Mouse (Mus musculus) heart, embryonic 13.5 days (tissue): ENCODE results near the gene Rhot2. TPM values are rescaled to one million over a fixed set of nuclear protein-coding genes. Genes with fewer than 3 reads are reported as not detected.

Experiments used
- ATAC-seq: fragments of 200-750 bp; cut with Nextera tagmentation; 2 replicates; pipeline ENCODE4 v1.8.0; 2017; ENCODE audit warnings: moderate TSS enrichment; ENCODE audit not compliant: insufficient number of reproducible peaks, low FRiP score, low TSS enrichment; ENCODE audit errors: extremely low read depth
- H3K27ac ChIP-seq: fragments of 300-500 bp; sonication (generic); replicated peaks from 2 replicates; pipeline ENCODE4 v1.5.1; 2015; ENCODE audit warnings: moderate library complexity, mild to moderate bottlenecking, inconsistent platforms
- H3K27me3 ChIP-seq: fragments of 300-500 bp; sonication (generic); replicated peaks from 2 replicates; pipeline ENCODE4 v1.6.1; 2015; ENCODE audit warnings: mild to moderate bottlenecking, inconsistent platforms
- H3K36me3 ChIP-seq: fragments of 300-500 bp; sonication (generic); 2 replicates; pipeline ENCODE4 v1.6.1; 2015; ENCODE audit warnings: mild to moderate bottlenecking, inconsistent platforms
- H3K4me1 ChIP-seq: fragments of 300-500 bp; sonication (generic); 2 replicates; pipeline ENCODE4 v1.6.1; 2015; ENCODE audit warnings: inconsistent platforms
- H3K4me2 ChIP-seq: fragments of 300-500 bp; sonication (generic); 2 replicates; pipeline ENCODE4 v1.6.1; 2015; ENCODE audit warnings: inconsistent platforms, mild to moderate bottlenecking, moderate library complexity
- H3K4me3 ChIP-seq: fragments of 300-500 bp; sonication (generic); 2 replicates; pipeline ENCODE4 v1.5.1; 2015; ENCODE audit warnings: moderate library complexity, mild to moderate bottlenecking, inconsistent platforms
- H3K9ac ChIP-seq: fragments of 300-500 bp; sonication (generic); 2 replicates; pipeline ENCODE4 v1.6.1; 2015; ENCODE audit warnings: inconsistent platforms, mild to moderate bottlenecking, moderate library complexity
- H3K9me3 ChIP-seq: fragments of 300-500 bp; sonication (generic); 2 replicates; pipeline ENCODE4 v1.6.1; 2016; ENCODE audit warnings: inconsistent platforms
- WGBS: fragments of 180-500 bp; shearing (Covaris S2); methylation state at CpG from one replicate; pipeline ENCODE4 v1.1.7; 2015; ENCODE audit warnings: mixed read lengths; 5-methylcytosine and 5-hydroxymethylcytosine counted together
- polyA plus RNA-seq: library from polyadenylated mRNA; unstranded; fragments of >200 nt; fragmentation: Nextera tagmentation; extraction: Ambion mirVana; gene quantifications from 2 replicates; pipeline ENCODE4 v1.2.1, GENCODE M21; 2015

Gene Rhot2
- 18.3 and 22.1 TPM in 2 replicates for polyA plus RNA-seq

- peak within 1 kb of the TSS; percentile 88 for H3K27ac ChIP-seq
- no peaks in the 10 kb centered on the region for H3K9me3 ChIP-seq
- H3K4me1 ChIP-seq, result peaks cover 20% of the 10 kb centered on the region
- H3K27me3 ChIP-seq, result no peaks in the 10 kb centered on the region
- peak within 1 kb of the TSS; percentile 88 for H3K4me2 ChIP-seq
- 1% methylated on average over 21 of the region's 21 CpGs for WGBS
- ATAC-seq, result peak; percentile 86; the same call in 1 of the 2 replicates
- peaks cover 72% of the 10 kb centered on the region for H3K36me3 ChIP-seq
- peak within 1 kb of the TSS; percentile 84 for H3K4me3 ChIP-seq
- peak within 1 kb of the TSS; percentile 95 for H3K9ac ChIP-seq
Observed at GRCm38 (mm10) chr17:25844396-25844901, at the start of gene Rhot2. TSS of gene Rhot2 (minus strand) at chr17:25844851.

GRCm38 (mm10) chr17:25893975-25894617 is 49.4 kb upstream of the Rhot2 start:
- Histone ChIP-seq H3K4me1 (peaks cover 13% of the 10 kb centered on the region), H3K36me3 (peaks cover 18% of the 10 kb centered on the region), H3K9me3 (no peaks in the 10 kb centered on the region), H3K4me2 (no peak overlapping the region), H3K27me3 (no peaks in the 10 kb centered on the region), H3K9ac (no peak overlapping the region), H3K4me3 (no peak overlapping the region), H3K27ac (no peak overlapping the region)
- 30% methylated on average over 2 of the region's 2 CpGs for WGBS
- ATAC-seq, result no peak

- Histone ChIP-seq H3K4me1 (no peaks in the 10 kb centered on the region), H3K9me3 (no peaks in the 10 kb centered on the region), H3K9ac (no peak overlapping the region), H3K4me3 (no peak overlapping the region), H3K27me3 (no peaks in the 10 kb centered on the region), H3K27ac (no peak overlapping the region), H3K36me3 (peaks cover 50% of the 10 kb centered on the region), H3K4me2 (no peak overlapping the region)
- WGBS, result 84% methylated on average over 3 of the region's 3 CpGs
- no peak for ATAC-seq
Observed at GRCm38 (mm10) chr17:25888837-25889236, 44.2 kb upstream of the Rhot2 start.

GRCm38 (mm10) chr17:25887467-25887866 is 42.8 kb upstream of the Rhot2 start:
- Histone ChIP-seq H3K4me1 (no peaks in the 10 kb centered on the region), H3K9ac (no peak overlapping the region), H3K27me3 (no peaks in the 10 kb centered on the region), H3K27ac (no peak overlapping the region), H3K4me3 (no peak overlapping the region), H3K9me3 (no peaks in the 10 kb centered on the region), H3K36me3 (peaks cover 64% of the 10 kb centered on the region), H3K4me2 (no peak overlapping the region)
- no peak for ATAC-seq
- WGBS, result 78% methylated on average over 10 of the region's 10 CpGs

GRCm38 (mm10) chr17:25886806-25887205 is 42.2 kb upstream of the Rhot2 start:
- Histone ChIP-seq H3K9ac (no peak overlapping the region), H3K4me1 (peaks cover under 1% of the 10 kb centered on the region; the same call in 1 of the 2 replicates), H3K9me3 (no peaks in the 10 kb centered on the region), H3K27ac (no peak overlapping the region), H3K27me3 (no peaks in the 10 kb centered on the region), H3K4me3 (no peak overlapping the region), H3K4me2 (no peak overlapping the region), H3K36me3 (peaks cover 69% of the 10 kb centered on the region)
- no peak for ATAC-seq

- Histone ChIP-seq H3K4me2 (no peak overlapping the region), H3K4me1 (peaks cover 11% of the 10 kb centered on the region), H3K27me3 (no peaks in the 10 kb centered on the region), H3K4me3 (no peak overlapping the region), H3K27ac (no peak overlapping the region), H3K9ac (no peak overlapping the region), H3K36me3 (peaks cover 72% of the 10 kb centered on the region), H3K9me3 (no peaks in the 10 kb centered on the region)
- no peak for ATAC-seq
- 71% methylated on average over 4 of the region's 4 CpGs for WGBS
Observed at GRCm38 (mm10) chr17:25885636-25886035, 41.0 kb upstream of the Rhot2 start.

GRCm38 (mm10) chr17:25883824-25884223 is 39.2 kb upstream of the Rhot2 start:
- Histone ChIP-seq H3K27ac (no peak overlapping the region), H3K36me3 (peaks cover 64% of the 10 kb centered on the region), H3K4me1 (peaks cover 13% of the 10 kb centered on the region), H3K4me2 (no peak overlapping the region), H3K4me3 (no peak overlapping the region), H3K9ac (no peak overlapping the region), H3K9me3 (no peaks in the 10 kb centered on the region), H3K27me3 (no peaks in the 10 kb centered on the region)
- ATAC-seq, result no peak
- 88% methylated on average over 3 of the region's 3 CpGs for WGBS

GRCm38 (mm10) chr17:25883268-25883667 is 38.6 kb upstream of the Rhot2 start:
- Histone ChIP-seq H3K36me3 (peaks cover 64% of the 10 kb centered on the region), H3K4me2 (no peak overlapping the region), H3K4me3 (no peak overlapping the region), H3K4me1 (peaks cover 13% of the 10 kb centered on the region), H3K9ac (no peak overlapping the region), H3K27me3 (no peaks in the 10 kb centered on the region), H3K9me3 (no peaks in the 10 kb centered on the region), H3K27ac (no peak overlapping the region)
- no peak for ATAC-seq
- WGBS, result 84% methylated on average over 8 of the region's 8 CpGs

- no peaks in the 10 kb centered on the region for H3K9me3 ChIP-seq
- no peak overlapping the region for H3K4me3 ChIP-seq
- no peak overlapping the region for H3K9ac ChIP-seq
- H3K4me2 ChIP-seq, result no peak overlapping the region
- no peak for ATAC-seq
- peaks cover 62% of the 10 kb centered on the region for H3K36me3 ChIP-seq
- 33% methylated on average over 5 of the region's 5 CpGs for WGBS
- H3K27me3 ChIP-seq, result no peaks in the 10 kb centered on the region
- H3K27ac ChIP-seq, result no peak overlapping the region; the same call in 1 of the 2 replicates
- H3K4me1 ChIP-seq, result peaks cover 13% of the 10 kb centered on the region
Observed at GRCm38 (mm10) chr17:25882306-25882705, 37.7 kb upstream of the Rhot2 start.

- H3K27ac ChIP-seq, result peak overlapping the region; percentile 22; the same call in 1 of the 2 replicates
- no peak overlapping the region for H3K4me3 ChIP-seq
- no peak for ATAC-seq
- H3K4me2 ChIP-seq, result no peak overlapping the region
- H3K9me3 ChIP-seq, result no peaks in the 10 kb centered on the region
- H3K4me1 ChIP-seq, result peaks cover 19% of the 10 kb centered on the region
- no peak overlapping the region for H3K9ac ChIP-seq
- no peaks in the 10 kb centered on the region for H3K27me3 ChIP-seq
- peaks cover 60% of the 10 kb centered on the region for H3K36me3 ChIP-seq
- 46% methylated on average over 4 of the region's 4 CpGs for WGBS
Observed at GRCm38 (mm10) chr17:25881691-25882090, 37.0 kb upstream of the Rhot2 start.

GRCm38 (mm10) chr17:25880913-25881641 is 36.4 kb upstream of the Rhot2 start:
- no peaks in the 10 kb centered on the region for H3K27me3 ChIP-seq
- no peak overlapping the region for H3K9ac ChIP-seq
- no peak overlapping the region for H3K4me2 ChIP-seq
- peaks cover 25% of the 10 kb centered on the region for H3K4me1 ChIP-seq
- ATAC-seq, result no peak
- WGBS, result 26% methylated on average over 5 of the region's 5 CpGs
- no peak overlapping the region for H3K4me3 ChIP-seq
- H3K9me3 ChIP-seq, result no peaks in the 10 kb centered on the region
- no peak overlapping the region for H3K27ac ChIP-seq
- H3K36me3 ChIP-seq, result peaks cover 60% of the 10 kb centered on the region
